Mouse (Mus musculus) CH12.LX (cell line): Measurements from ENCODE around the gene St6galnac6. TPM values are rescaled to one million over a fixed set of nuclear protein-coding genes. Genes with fewer than 3 reads are reported as not detected.

Experiments used
- DNase-seq: peaks from one replicate; pipeline ENCODE4 v3.0.0-alpha.2; 2013; ENCODE audit errors: extremely low read depth
- H3K27ac ChIP-seq: 2 replicates; pipeline ENCODE4 v1.5.1; 2012; ENCODE audit warnings: low read depth, mild to moderate bottlenecking, control low read depth, moderate library complexity; ENCODE audit not compliant: insufficient read depth
- H3K27me3 ChIP-seq: replicated peaks from 2 replicates; pipeline ENCODE3; 2012; ENCODE audit warnings: inconsistent platforms
- H3K36me3 ChIP-seq, 2 experiments: replicated peaks in 1 of 2; 2 replicates each; pipeline versions ENCODE3 to v1.6.1; 2012; ENCODE audit warnings: inconsistent platforms in 1 of 2, low read length in 1 of 2, mild to moderate bottlenecking in 1 of 2, mixed read lengths in 1 of 2, moderate library complexity in 1 of 2; ENCODE audit not compliant: control insufficient read depth in 1 of 2, insufficient read depth in 1 of 2
- H3K4me1 ChIP-seq, 2 experiments: 2 replicates each; pipeline ENCODE4 v1.6.1; 2012; ENCODE audit warnings: inconsistent platforms in 1 of 2, moderate library complexity in 1 of 2; ENCODE audit not compliant: insufficient read depth in 2 of 2, control insufficient read depth in 1 of 2
- H3K4me2 ChIP-seq: 2 replicates; pipeline ENCODE4 v1.6.1; 2012; ENCODE audit warnings: low read depth, mild to moderate bottlenecking, control low read depth; ENCODE audit not compliant: poor library complexity, insufficient read depth, severe bottlenecking
- H3K4me3 ChIP-seq, 3 experiments: fragments of 150-350 bp in 1 of 3; sonication (generic) in 1 of 3; replicated peaks in 1 of 3; 2 replicates each; pipeline versions ENCODE3 to v1.5.1; 2011 to 2012; ENCODE audit warnings: low read depth in 2 of 3, low read length in 2 of 3, mild to moderate bottlenecking in 2 of 3, moderate library complexity in 2 of 3, control low read depth in 1 of 3, improper control_type of control experiment in 1 of 3, inconsistent platforms in 1 of 3, mixed read lengths in 1 of 3; ENCODE audit not compliant: poor library complexity in 1 of 3
- H3K79me2 ChIP-seq: replicated peaks from 2 replicates; pipeline ENCODE4 v1.6.1; 2012; ENCODE audit warnings: mild to moderate bottlenecking, moderate library complexity; ENCODE audit not compliant: control insufficient read depth, poor library complexity, insufficient read depth, severe bottlenecking; ENCODE audit errors: extremely low read depth
- H3K9ac ChIP-seq: 2 replicates; pipeline ENCODE4 v1.6.1; 2012; ENCODE audit warnings: low read depth, mild to moderate bottlenecking, control low read depth, moderate library complexity; ENCODE audit not compliant: insufficient read depth
- H3K9me3 ChIP-seq: replicated peaks from 2 replicates; pipeline ENCODE3; 2012; ENCODE audit warnings: low read length, inconsistent platforms, mixed read lengths
- CHD1 ChIP-seq: IDR thresholded peaks from 2 replicates; pipeline ENCODE4 v1.6.1; 2012; ENCODE audit warnings: low read depth, low read length, improper control_type of control experiment, inconsistent platforms
- CHD2 ChIP-seq: IDR thresholded peaks from 2 replicates; pipeline ENCODE4 v1.6.1; 2011; ENCODE audit warnings: low read length, improper control_type of control experiment
- E2F4 ChIP-seq: IDR thresholded peaks from 2 replicates; pipeline ENCODE4 v1.6.1; 2011; ENCODE audit warnings: low read depth, low read length, improper control_type of control experiment; ENCODE audit not compliant: insufficient replicate concordance
- ELF1 ChIP-seq: IDR thresholded peaks from 2 replicates; pipeline ENCODE4 v1.6.1; 2014; ENCODE audit warnings: low read depth, mild to moderate bottlenecking, inconsistent platforms, low read length, improper control_type of control experiment
- ETS1 ChIP-seq: conservative IDR thresholded peaks from 2 replicates; pipeline ENCODE4 v1.6.1; 2012; ENCODE audit warnings: low read depth, mild to moderate bottlenecking, inconsistent platforms, low read length, improper control_type of control experiment, moderate library complexity
- JUN ChIP-seq: IDR thresholded peaks from 2 replicates; pipeline ENCODE4 v1.6.1; 2011; ENCODE audit warnings: low read depth, mild to moderate bottlenecking, low read length, improper control_type of control experiment, moderate library complexity; ENCODE audit not compliant: insufficient read depth
- KAT2A ChIP-seq: IDR thresholded peaks from 2 replicates; pipeline ENCODE4 v1.6.1; 2012; ENCODE audit warnings: low read length, improper control_type of control experiment, inconsistent platforms; ENCODE audit not compliant: insufficient replicate concordance
- MAX ChIP-seq: IDR thresholded peaks from 2 replicates; pipeline ENCODE4 v1.6.1; 2011; ENCODE audit warnings: low read length, improper control_type of control experiment
- MXI1 ChIP-seq: IDR thresholded peaks from 2 replicates; pipeline ENCODE4 v1.6.1; 2011; ENCODE audit warnings: mild to moderate bottlenecking, low read depth, low read length, improper control_type of control experiment
- RAD21 ChIP-seq: IDR thresholded peaks from 2 replicates; pipeline ENCODE4 v1.6.1; 2011; ENCODE audit warnings: low read depth, mild to moderate bottlenecking, low read length, improper control_type of control experiment, moderate library complexity
- SIN3A ChIP-seq: IDR thresholded peaks from 2 replicates; pipeline ENCODE4 v1.6.1; 2012; ENCODE audit warnings: low read length, improper control_type of control experiment, inconsistent platforms
- USF2 ChIP-seq: conservative IDR thresholded peaks from 2 replicates; pipeline ENCODE4 v1.6.1; 2011; ENCODE audit warnings: low read depth, low read length, improper control_type of control experiment
- ZKSCAN1 ChIP-seq: IDR thresholded peaks from 2 replicates; pipeline ENCODE4 v1.6.1; 2012; ENCODE audit warnings: low read depth, inconsistent platforms, low read length, improper control_type of control experiment, borderline replicate concordance
- ZMIZ1 ChIP-seq: IDR thresholded peaks from 2 replicates; pipeline ENCODE4 v1.6.1; 2012; ENCODE audit warnings: low read depth, mild to moderate bottlenecking, inconsistent platforms, low read length, improper control_type of control experiment
- dilution Hi-C: fragments of 300-500 bp; cut with MboI; formaldehyde crosslinking; loops from 2 replicates; pipeline ENCODE4 v1.14.3; 2020; ENCODE audit warnings: low sequenced_read_pairs; ENCODE audit not compliant: extremely low pct_unique_long_range_greater_than_20kb, extremely low pct_ligation_motif_present
- in situ Hi-C: fragments of 300-500 bp; cut with MboI; formaldehyde crosslinking; loops from 3 replicates; pipeline ENCODE4 v1.14.3; 2019; ENCODE audit warnings: low sequenced_read_pairs, low pct_ligation_motif_present, low pct_unique_long_range_greater_than_20kb, mixed read lengths
- polyA plus RNA-seq: library from polyadenylated mRNA; unstranded; fragments of >175 nt; gene quantifications from 2 replicates; pipeline ENCODE4 v1.2.1, GENCODE M21; 2012; ENCODE audit warnings: low read depth; ENCODE audit not compliant: insufficient read length
- total RNA-seq, 2 experiments: library from RNA; depleted of rRNA; stranded (reverse); fragments of 300-350 nt in 1 of 2; fragments of >200 nt in 1 of 2; gene quantifications; 2 replicates each; pipeline ENCODE4 v1.2.3; 2012 to 2014

St6galnac6 gene
- total and polyA plus RNA-seq, 3 experiments = 12.9 to 13.9 (median 13.3) TPM

DNA sequence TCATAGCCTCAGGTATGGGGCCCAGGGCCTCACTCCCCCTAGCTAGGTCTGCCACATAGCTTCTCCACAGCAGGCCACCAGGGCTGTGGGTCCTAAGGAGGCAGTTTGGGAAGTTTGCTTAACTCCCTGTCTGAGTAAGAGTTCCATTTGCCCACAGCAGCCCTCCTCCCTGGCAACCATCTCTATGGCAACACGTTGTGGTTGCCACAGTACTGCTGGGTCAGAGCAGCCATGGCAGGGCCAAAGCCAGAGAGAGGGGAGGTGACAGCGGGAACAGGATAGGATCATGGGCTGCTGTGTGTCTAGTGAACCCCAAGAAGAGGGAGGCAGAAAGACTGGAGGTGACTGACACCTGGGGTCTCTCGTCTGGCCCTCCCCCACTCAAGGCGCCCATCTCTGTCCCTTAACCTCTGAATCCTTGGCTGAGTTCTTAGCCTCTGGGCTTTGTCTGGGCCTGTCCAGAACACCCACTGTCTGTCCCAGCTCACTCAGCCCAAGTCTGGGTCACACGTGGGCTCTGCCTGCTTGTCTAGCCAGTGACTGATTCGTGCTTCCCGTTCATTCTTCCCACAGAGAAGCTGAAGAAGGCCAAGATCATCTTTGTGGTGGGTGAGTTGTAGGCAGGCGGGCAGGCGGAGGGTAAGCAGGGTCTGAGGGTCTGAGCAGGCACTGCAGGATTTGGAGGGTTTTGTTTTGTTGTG lies 29.9 kb downstream of the St6galnac6 start:
- Histone ChIP-seq H3K4me3 (no peak overlapping the region), H3K4me1 (peaks cover 14 to 34% of the 10 kb centered on the region in 2 experiments), H3K27me3 (no peaks in the 10 kb centered on the region), H3K79me2 (no peaks in the 10 kb centered on the region), H3K4me2 (no peak overlapping the region), H3K9ac (no peak overlapping the region), H3K36me3 (peaks cover 0 to 2% of the 10 kb centered on the region in 2 experiments), H3K9me3 (no peaks in the 10 kb centered on the region), H3K27ac (no peak overlapping the region)
- TF ChIP-seq MXI1 (peak; percentile 91), E2F4 (no peak)
- DNase-seq = peak; percentile 36
- dilution Hi-C loops = no loop called here
- in situ Hi-C loops = no loop called here

GRCm38 (mm10) chr2:32630036-32630435 lies 30.5 kb downstream of the St6galnac6 start:
- Histone ChIP-seq H3K27ac (no peak overlapping the region), H3K4me1 (peaks cover 14 to 40% of the 10 kb centered on the region in 2 experiments), H3K9me3 (no peaks in the 10 kb centered on the region), H3K9ac (no peak overlapping the region), H3K4me3 (no peak overlapping the region), H3K36me3 (peaks cover 0 to 2% of the 10 kb centered on the region in 2 experiments), H3K27me3 (no peaks in the 10 kb centered on the region), H3K4me2 (no peak overlapping the region), H3K79me2 (no peaks in the 10 kb centered on the region)
- no peak for TF ChIP-seq ELF1
- TF ChIP-seq RAD21 = no peak
- TF ChIP-seq JUN = no peak
- no peak for TF ChIP-seq SIN3A
- no peak for TF ChIP-seq KAT2A
- no peak for TF ChIP-seq CHD2
- TF ChIP-seq USF2 = no peak
- TF ChIP-seq ZMIZ1 = no peak
- no peak for TF ChIP-seq ETS1
- TF ChIP-seq E2F4 = no peak
- no peak for TF ChIP-seq MAX
- no peak for TF ChIP-seq CHD1
- no peak for TF ChIP-seq ZKSCAN1
- dilution Hi-C loops (no loop called here), in situ Hi-C loops (loop anchor here (5.0 kb wide), 2 partner anchors 42 to 127 kb away; partner anchors contain the start of gene Tor2a)
- no peak for DNase-seq
